Mouse (Mus musculus): ENCODE measurements around the gene Rasal2. TPM values are rescaled to one million over a fixed set of nuclear protein-coding genes. Genes with fewer than 3 reads are reported as not detected.

Rasal2 gene
- polyA plus RNA-seq, 1 experiment, result 3.0 TPM

- TF ChIP-seq MYOG (IDR thresholded peaks at IDR 0.05; ENCODE audit: control insufficient read depth, extremely low read depth, insufficient read length), result no peak
- no peak for TF ChIP-seq FOSL1 (IDR thresholded peaks at IDR 0.05; ENCODE audit: insufficient read depth, low read length, poor library complexity, severe bottlenecking)
- no peak for TF ChIP-seq CEBPB (IDR thresholded peaks at IDR 0.05; ENCODE audit: low read depth)
- no peak for TF ChIP-seq CTCF (IDR thresholded peaks at IDR 0.05; ENCODE audit: control insufficient read depth, insufficient read depth, insufficient read length)
- TF ChIP-seq MAX (IDR thresholded peaks at IDR 0.05), result no peak
- no peak for TF ChIP-seq USF1 (IDR thresholded peaks at IDR 0.05; ENCODE audit: low read depth)
- no peak for TF ChIP-seq MYOD1 (IDR thresholded peaks at IDR 0.05; ENCODE audit: control insufficient read depth, insufficient read length, low read depth)
- Histone ChIP-seq H3K79me3 (ENCODE audit: low read depth) (no peaks in the 10 kb centered on the region), H3K79me2 (ENCODE audit: control insufficient read depth, insufficient read depth) (no peaks in the 10 kb centered on the region), H3K36me3 (ENCODE audit: control insufficient read depth, insufficient read depth) (no peaks in the 10 kb centered on the region), H3K4me3 (ENCODE audit: insufficient read depth, poor library complexity, severe bottlenecking) (no peak overlapping the region), H3K27me3 (ENCODE audit: control insufficient read depth, insufficient read depth, insufficient read length) (no peaks in the 10 kb centered on the region), H3ac (ENCODE audit: control insufficient read depth, insufficient read length, low read depth) (no peak overlapping the region)
Observed at GRCm38 (mm10) chr1:157205685-157206084, 206.7 kb downstream of the Rasal2 start.

- no peak overlapping the region for H3ac ChIP-seq (ENCODE audit: control insufficient read depth, insufficient read length, low read depth)
- no peaks in the 10 kb centered on the region for H3K36me3 ChIP-seq (ENCODE audit: control insufficient read depth, insufficient read depth)
- no peaks in the 10 kb centered on the region for H3K79me2 ChIP-seq (ENCODE audit: control insufficient read depth, insufficient read depth)
- H3K4me3 ChIP-seq (ENCODE audit: insufficient read depth, poor library complexity, severe bottlenecking), result no peak overlapping the region
- no peaks in the 10 kb centered on the region for H3K27me3 ChIP-seq (ENCODE audit: control insufficient read depth, insufficient read depth, insufficient read length)
- no peaks in the 10 kb centered on the region for H3K79me3 ChIP-seq (ENCODE audit: low read depth)
- no peak for TF ChIP-seq MYOD1 (IDR thresholded peaks at IDR 0.05; ENCODE audit: control insufficient read depth, insufficient read length, low read depth)
- no peak for TF ChIP-seq USF1 (IDR thresholded peaks at IDR 0.05; ENCODE audit: low read depth)
Observed at GRCm38 (mm10) chr1:157183043-157183442, 229.4 kb downstream of the Rasal2 start.

- Histone ChIP-seq H3K4me3 (ENCODE audit: insufficient read depth, poor library complexity, severe bottlenecking) (no peak overlapping the region), H3ac (ENCODE audit: control insufficient read depth, insufficient read length, low read depth) (no peak overlapping the region), H3K27me3 (ENCODE audit: control insufficient read depth, insufficient read depth, insufficient read length) (no peaks in the 10 kb centered on the region), H3K79me3 (ENCODE audit: low read depth) (no peaks in the 10 kb centered on the region), H3K36me3 (ENCODE audit: control insufficient read depth, insufficient read depth) (no peaks in the 10 kb centered on the region), H3K79me2 (ENCODE audit: control insufficient read depth, insufficient read depth) (no peaks in the 10 kb centered on the region)
- no peak for TF ChIP-seq CTCF (IDR thresholded peaks at IDR 0.05; ENCODE audit: control insufficient read depth, insufficient read depth, insufficient read length)
- no peak for TF ChIP-seq MYOG (IDR thresholded peaks at IDR 0.05; ENCODE audit: control insufficient read depth, extremely low read depth, insufficient read length)
- TF ChIP-seq FOSL1 (IDR thresholded peaks at IDR 0.05; ENCODE audit: insufficient read depth, low read length, poor library complexity, severe bottlenecking), result no peak
- no peak for TF ChIP-seq MAX (IDR thresholded peaks at IDR 0.05)
- no peak for TF ChIP-seq USF1 (IDR thresholded peaks at IDR 0.05; ENCODE audit: low read depth)
- TF ChIP-seq MYOD1 (IDR thresholded peaks at IDR 0.05; ENCODE audit: control insufficient read depth, insufficient read length, low read depth), result no peak
- no peak for TF ChIP-seq CEBPB (IDR thresholded peaks at IDR 0.05; ENCODE audit: low read depth)
Observed at GRCm38 (mm10) chr1:157182431-157182830, 230.0 kb downstream of the Rasal2 start.

GRCm38 (mm10) chr1:157181081-157181480, 231.3 kb downstream of the Rasal2 start:
- no peaks in the 10 kb centered on the region for H3K36me3 ChIP-seq (ENCODE audit: control insufficient read depth, insufficient read depth)
- TF ChIP-seq CTCF (IDR thresholded peaks at IDR 0.05; ENCODE audit: control insufficient read depth, insufficient read depth, insufficient read length), result no peak
- TF ChIP-seq MAX (IDR thresholded peaks at IDR 0.05), result no peak
- TF ChIP-seq CEBPB (IDR thresholded peaks at IDR 0.05; ENCODE audit: low read depth), result no peak
- TF ChIP-seq MYOG (IDR thresholded peaks at IDR 0.05; ENCODE audit: control insufficient read depth, extremely low read depth, insufficient read length), result no peak
- no peak overlapping the region for H3K4me3 ChIP-seq (ENCODE audit: insufficient read depth, poor library complexity, severe bottlenecking)
- no peak overlapping the region for H3ac ChIP-seq (ENCODE audit: control insufficient read depth, insufficient read length, low read depth)
- no peaks in the 10 kb centered on the region for H3K79me2 ChIP-seq (ENCODE audit: control insufficient read depth, insufficient read depth)
- no peaks in the 10 kb centered on the region for H3K79me3 ChIP-seq (ENCODE audit: low read depth)
- H3K27me3 ChIP-seq (ENCODE audit: control insufficient read depth, insufficient read depth, insufficient read length), result no peaks in the 10 kb centered on the region

GRCm38 (mm10) chr1:157178988-157179764, 233.2 kb downstream of the Rasal2 start:
- no peaks in the 10 kb centered on the region for H3K79me2 ChIP-seq (ENCODE audit: control insufficient read depth, insufficient read depth)
- H3ac ChIP-seq (ENCODE audit: control insufficient read depth, insufficient read length, low read depth), result no peak overlapping the region
- no peak overlapping the region for H3K4me3 ChIP-seq (ENCODE audit: insufficient read depth, poor library complexity, severe bottlenecking)
- H3K27me3 ChIP-seq (ENCODE audit: control insufficient read depth, insufficient read depth, insufficient read length), result no peaks in the 10 kb centered on the region
- H3K79me3 ChIP-seq (ENCODE audit: low read depth), result no peaks in the 10 kb centered on the region
- no peaks in the 10 kb centered on the region for H3K36me3 ChIP-seq (ENCODE audit: control insufficient read depth, insufficient read depth)
- TF ChIP-seq FOSL1 (IDR thresholded peaks at IDR 0.05; ENCODE audit: insufficient read depth, low read length, poor library complexity, severe bottlenecking) (no peak), MYOD1 (IDR thresholded peaks at IDR 0.05; ENCODE audit: control insufficient read depth, insufficient read length, low read depth) (no peak), MAX (IDR thresholded peaks at IDR 0.05) (no peak), CEBPB (IDR thresholded peaks at IDR 0.05; ENCODE audit: low read depth) (no peak), MYOG (IDR thresholded peaks at IDR 0.05; ENCODE audit: control insufficient read depth, extremely low read depth, insufficient read length) (no peak), USF1 (IDR thresholded peaks at IDR 0.05; ENCODE audit: low read depth) (no peak), CTCF (IDR thresholded peaks at IDR 0.05; ENCODE audit: control insufficient read depth, insufficient read depth, insufficient read length) (no peak)

GRCm38 (mm10) chr1:157169292-157169691, 243.1 kb downstream of the Rasal2 start:
- no peaks in the 10 kb centered on the region for H3K27me3 ChIP-seq (ENCODE audit: control insufficient read depth, insufficient read depth, insufficient read length)
- no peaks in the 10 kb centered on the region for H3K79me3 ChIP-seq (ENCODE audit: low read depth)
- TF ChIP-seq FOSL1 (IDR thresholded peaks at IDR 0.05; ENCODE audit: insufficient read depth, low read length, poor library complexity, severe bottlenecking) (no peak), MYOD1 (IDR thresholded peaks at IDR 0.05; ENCODE audit: control insufficient read depth, insufficient read length, low read depth) (no peak), CEBPB (IDR thresholded peaks at IDR 0.05; ENCODE audit: low read depth) (no peak), MAX (IDR thresholded peaks at IDR 0.05) (no peak), CTCF (IDR thresholded peaks at IDR 0.05; ENCODE audit: control insufficient read depth, insufficient read depth, insufficient read length) (no peak), USF1 (IDR thresholded peaks at IDR 0.05; ENCODE audit: low read depth) (no peak), MYOG (IDR thresholded peaks at IDR 0.05; ENCODE audit: control insufficient read depth, extremely low read depth, insufficient read length) (no peak)
- no peak overlapping the region for H3ac ChIP-seq (ENCODE audit: control insufficient read depth, insufficient read length, low read depth)
- no peaks in the 10 kb centered on the region for H3K79me2 ChIP-seq (ENCODE audit: control insufficient read depth, insufficient read depth)
- H3K36me3 ChIP-seq (ENCODE audit: control insufficient read depth, insufficient read depth), result no peaks in the 10 kb centered on the region
- no peak overlapping the region for H3K4me3 ChIP-seq (ENCODE audit: insufficient read depth, poor library complexity, severe bottlenecking)
